Mouse (Mus musculus) testis, adult 2 months (tissue): ENCODE measurements around the gene Arl5b.

ENCODE experiments used
- CTCF ChIP-seq: fragments of 200-500 bp; IDR thresholded peaks from 2 replicates; pipeline ENCODE4 v1.5.1; 2012; ENCODE audit warnings: low read depth, mild to moderate bottlenecking, inconsistent platforms, low read length, moderate library complexity; ENCODE audit not compliant: control insufficient read depth, insufficient read depth, insufficient replicate concordance
- POLR2A ChIP-seq: fragments of 200-500 bp; IDR thresholded peaks from 2 replicates; pipeline ENCODE4 v1.6.1; 2012; ENCODE audit warnings: low read depth, mild to moderate bottlenecking, inconsistent platforms, low read length, moderate library complexity; ENCODE audit not compliant: control insufficient read depth

DNA sequence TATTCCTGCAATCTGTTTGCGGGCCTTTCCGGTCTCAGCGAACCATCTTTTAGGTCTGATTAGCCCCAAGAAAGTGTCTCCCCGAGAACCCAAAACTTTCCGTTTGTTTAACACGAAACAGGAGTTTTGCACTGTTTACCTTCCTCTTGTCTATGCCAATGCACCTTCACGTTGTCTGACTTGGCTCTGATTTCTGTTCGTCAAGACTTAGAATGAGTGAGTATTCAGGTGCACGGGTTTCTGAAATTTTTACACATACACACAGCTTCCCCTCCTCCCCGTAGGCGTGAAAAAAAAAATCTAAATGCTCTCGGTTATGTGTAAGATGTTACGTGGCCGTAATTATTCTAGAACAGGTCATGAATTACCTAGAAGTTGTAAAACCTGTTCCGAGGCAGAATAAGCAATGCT lies 6.6 kb downstream of the Arl5b start:
- TF ChIP-seq CTCF (no peak), POLR2A (no peak)
